Mouse (Mus musculus) urinary bladder, adult 18-20 months (tissue): ENCODE results near the gene Mmp21.
"Not testable (repeated sequence)": the region's sequence is repeated elsewhere in the genome, so short reads cannot be mapped to it uniquely, and the experiment has no call there.

Experiments
- DNase-seq, 2 experiments: peaks; one replicate each; pipeline ENCODE4 v3.0.0; 2022; ENCODE audit warnings: low spot score in 2 of 2, mixed read lengths in 2 of 2

The Mmp21 gene

GRCm38 (mm10) chr7:133679961-133680360 lies at the start of gene Mmp21:
Gene Mmp21 (minus strand): TSS chr7:133680061.
- no peak for DNase-seq

- no peak for DNase-seq
Observed at GRCm38 (mm10) chr7:133729351-133729750, 49.5 kb upstream of the Mmp21 start.

GRCm38 (mm10) chr7:133727027-133727426 lies 47.2 kb upstream of the Mmp21 start:
- DNase-seq = no peak

GRCm38 (mm10) chr7:133725571-133725970 lies 45.7 kb upstream of the Mmp21 start:
- DNase-seq = no peak

- DNase-seq = no peak
Observed at GRCm38 (mm10) chr7:133724844-133725243, 45.0 kb upstream of the Mmp21 start.

- DNase-seq = no peak
Observed at GRCm38 (mm10) chr7:133720616-133721015, 40.8 kb upstream of the Mmp21 start.

GRCm38 (mm10) chr7:133718580-133718979 lies 38.7 kb upstream of the Mmp21 start:
- DNase-seq = no peak

- no peak for DNase-seq
Observed at GRCm38 (mm10) chr7:133715387-133715786, 35.5 kb upstream of the Mmp21 start.

- DNase-seq = no peak
Observed at GRCm38 (mm10) chr7:133707301-133707700, 27.4 kb upstream of the Mmp21 start.

- DNase-seq = no peak
Observed at GRCm38 (mm10) chr7:133703906-133704305, 24.0 kb upstream of the Mmp21 start.

GRCm38 (mm10) chr7:133702333-133702732 lies 22.5 kb upstream of the Mmp21 start:
- no peak for DNase-seq

GRCm38 (mm10) chr7:133701366-133701765 lies 21.5 kb upstream of the Mmp21 start:
- DNase-seq = no peak

GRCm38 (mm10) chr7:133699885-133700284 lies 20.0 kb upstream of the Mmp21 start:
- no peak for DNase-seq

GRCm38 (mm10) chr7:133698021-133698709 lies 18.3 kb upstream of the Mmp21 start:
- no peak for DNase-seq

- not testable (repeated sequence) for DNase-seq
Observed at GRCm38 (mm10) chr7:133685644-133686043, 5.8 kb upstream of the Mmp21 start.

- no peak for DNase-seq
Observed at GRCm38 (mm10) chr7:133684701-133685100, 4.8 kb upstream of the Mmp21 start.

- no peak for DNase-seq
Observed at GRCm38 (mm10) chr7:133684110-133684509, 4.2 kb upstream of the Mmp21 start.

- no peak for DNase-seq
Observed at GRCm38 (mm10) chr7:133683626-133684025, 3.8 kb upstream of the Mmp21 start.

- DNase-seq = no peak
Observed at GRCm38 (mm10) chr7:133679439-133679838, 422 bp downstream of the Mmp21 start.

GRCm38 (mm10) chr7:133678716-133679115 lies 1.1 kb downstream of the Mmp21 start:
- DNase-seq = no peak

GRCm38 (mm10) chr7:133676002-133676401 lies 3.9 kb downstream of the Mmp21 start:
- DNase-seq = no peak

GRCm38 (mm10) chr7:133670846-133671245 lies 9.0 kb downstream of the Mmp21 start:
- no peak for DNase-seq

GRCm38 (mm10) chr7:133669946-133670345 lies 9.9 kb downstream of the Mmp21 start:
- DNase-seq = no peak

- DNase-seq = no peak
Observed at GRCm38 (mm10) chr7:133669071-133669470, 10.8 kb downstream of the Mmp21 start.
